Comparison of ENCODE assay signal across 25 mouse cellular contexts in genomic region chr2:146986429-146986828, GRCm38 (mm10). TPM values are rescaled to one million over a fixed set of nuclear protein-coding genes. Genes with fewer than 3 reads are reported as not detected.
DNase-seq lines count a peak whose midpoint lies in the region; ATAC-seq lines count a peak whose summit lies in the region.
"Had no signal": no experiment of that assay in that cellular context is flagged by ENCODE, and none has a peak within 500 bp of the region (broad histone marks: within the 10 kb centered on the region; RNA-seq: fewer than 3 reads in every experiment).

No protein-coding gene starts in this region.

- no peak overlapping the region for H3K4me2 ChIP-seq in heart, embryonic 11.5 days
- H3K4me2 ChIP-seq in heart, embryonic 14.5 days (ENCODE audit: low read length), result no peak overlapping the region
- H3K4me2 ChIP-seq: forebrain, embryonic 13.5 days; hindbrain, embryonic 14.5 days had no signal

- H3K4me3 ChIP-seq in heart, embryonic 10.5 days, result no peak overlapping the region
- no peak overlapping the region for H3K4me3 ChIP-seq in heart, embryonic 11.5 days (ENCODE audit: low read depth, low read length)
- H3K4me3 ChIP-seq in heart, embryonic 14.5 days (ENCODE audit: control insufficient read depth in 1 of 2, insufficient read depth in 1 of 2, low read depth in 1 of 2, low read length in 2 of 2), result no peak overlapping the region
- H3K4me3 ChIP-seq: forebrain, embryonic 10.5 days; forebrain, embryonic 13.5 days had no signal

- ATAC-seq in heart, embryonic 11.5 days (replicated peaks; ENCODE audit: insufficient number of reproducible peaks, low FRiP score, low TSS enrichment), result no peak
- peak; percentile 35; the same call in 1 of the 2 replicates for ATAC-seq in heart, embryonic 14.5 days (ENCODE audit: insufficient number of reproducible peaks, insufficient read depth, low FRiP score, low read depth)
- ATAC-seq: forebrain, embryonic 13.5 days; forebrain, embryonic 16.5 days; hindbrain, postnatal 0 days; inflammation-experienced regulatory T-cells, adult 6 months; intestine, embryonic 16.5 days had no signal

- intact Hi-C loops in heart, postnatal 14 days (cut with DNase I), result no loop called here

- H3K9me3 ChIP-seq in heart, embryonic 10.5 days, result no peaks in the 10 kb centered on the region
- no peaks in the 10 kb centered on the region for H3K9me3 ChIP-seq in heart, embryonic 11.5 days (replicated peaks; ENCODE audit: control insufficient read depth, low read length)
- H3K9me3 ChIP-seq in heart, embryonic 14.5 days (ENCODE audit: control insufficient read depth, low read length), result no peaks in the 10 kb centered on the region
- H3K9me3 ChIP-seq: forebrain, embryonic 10.5 days; forebrain, embryonic 13.5 days had no signal

- no peaks in the 10 kb centered on the region for H3K27me3 ChIP-seq in heart, embryonic 10.5 days (ENCODE audit: insufficient read depth, poor library complexity, severe bottlenecking)
- no peaks in the 10 kb centered on the region for H3K27me3 ChIP-seq in heart, embryonic 11.5 days (ENCODE audit: control insufficient read depth, insufficient read depth, low read length)
- H3K27me3 ChIP-seq in heart, embryonic 14.5 days (ENCODE audit: control insufficient read depth, insufficient read depth, low read length), result no peaks in the 10 kb centered on the region
- H3K27me3 ChIP-seq: CH12.LX; forebrain, embryonic 13.5 days had no signal

- H3K9ac ChIP-seq in heart, embryonic 11.5 days (ENCODE audit: low read depth, low read length), result no peak overlapping the region
- no peak overlapping the region for H3K9ac ChIP-seq in heart, embryonic 14.5 days (ENCODE audit: low read length)
- H3K9ac ChIP-seq: forebrain, embryonic 13.5 days; hindbrain, embryonic 14.5 days had no signal

- H3K4me1 ChIP-seq in heart, embryonic 10.5 days, result peaks cover 14% of the 10 kb centered on the region
- peaks cover 5% of the 10 kb centered on the region; the same call in 1 of the 2 replicates for H3K4me1 ChIP-seq in heart, embryonic 11.5 days (ENCODE audit: control insufficient read depth, insufficient read depth, low read length)
- H3K4me1 ChIP-seq in heart, embryonic 14.5 days (ENCODE audit: control insufficient read depth in 2 of 2, insufficient read depth in 2 of 2, low read length in 2 of 2), result peaks cover 0 to 15% of the 10 kb centered on the region in 2 experiments; a peak in 3 of 4 replicates

- H3K27ac ChIP-seq in heart, embryonic 10.5 days, result no peak overlapping the region
- no peak overlapping the region for H3K27ac ChIP-seq in heart, embryonic 11.5 days (ENCODE audit: low read depth, low read length)
- H3K27ac ChIP-seq in heart, embryonic 14.5 days (replicated peaks in 1 of 2; ENCODE audit: control insufficient read depth in 1 of 2, insufficient read depth in 1 of 2, low read depth in 2 of 2, low read length in 2 of 2), result 0 out of 4 replicates have a peak overlapping the region, but pooled peaks of 1 of the 2 experiments have one; percentile 25
- H3K27ac ChIP-seq: forebrain, embryonic 10.5 days; forebrain, embryonic 13.5 days; hindbrain, embryonic 14.5 days; hindbrain, postnatal 0 days had no signal

- H3K36me3 ChIP-seq in heart, embryonic 10.5 days, result no peaks in the 10 kb centered on the region
- no peaks in the 10 kb centered on the region for H3K36me3 ChIP-seq in heart, embryonic 11.5 days (ENCODE audit: control insufficient read depth, insufficient read depth, low read length)
- H3K36me3 ChIP-seq in heart, embryonic 14.5 days (ENCODE audit: control insufficient read depth, insufficient read depth, low read length), result no peaks in the 10 kb centered on the region
- H3K36me3 ChIP-seq: forebrain, embryonic 10.5 days; G1E had no signal

- DNase-seq in heart, embryonic 10.5 days (ENCODE audit: low spot score), result peak; percentile 22
- no peak for DNase-seq in heart, postnatal 14 days
- peak; percentile 19 for DNase-seq in ovary, adult 18-20 months (ENCODE audit: low spot score)
- DNase-seq in ovary, postnatal 10 days (ENCODE audit: low spot score), result no peak
- no peak for DNase-seq in layer of hippocampus, adult 9-10 months (ENCODE audit: low spot score)
- DNase-seq: adrenal gland, postnatal 14 days; B cell, adult 2 months; cerebellum, adult 11-12 months; cerebellum, adult 8-10 months; cerebellum, postnatal 10 days; cerebellum, postnatal 36 days; gastrocnemius, postnatal 10 days; gastrocnemius, postnatal 36 days; kidney, adult 18-20 months had no signal

RNA-seq across cellular contexts. Expression of gene Xrn2, which starts 26.4 kb away (rescaled TPM):
- polyA plus RNA-seq in heart, embryonic 10.5 days (2016; fragmentation: Nextera tagmentation; extraction: Ambion mirVana), result 65.4 and 74.8 TPM in 2 replicates
- polyA plus RNA-seq in heart, embryonic 11.5 days (2014; fragmentation: Nextera tagmentation; extraction: Ambion mirVana), result 70.3 and 71.7 TPM in 2 replicates
- 58.6 and 59.8 TPM in 2 replicates for polyA plus RNA-seq in heart, embryonic 14.5 days (2014; fragmentation: Nextera tagmentation; extraction: Ambion mirVana)
- total RNA-seq in heart, postnatal 14 days (2021), result 10 to 100 TPM; 23.6 to 28.0 TPM

Comparison
In these comparisons a context has a peak if more than half of its experiments do, and no peak if none do; other contexts are left out.
1. DNase-seq: peak in heart, embryonic 10.5 days (single experiment) and ovary, adult 18-20 months (single experiment); none in heart, postnatal 14 days (0 of 2), ovary, postnatal 10 days (single experiment) and layer of hippocampus, adult 9-10 months (single experiment).